Mouse (Mus musculus): ENCODE measurements around the gene Amotl1. TPM values are rescaled to one million over a fixed set of nuclear protein-coding genes. Genes with fewer than 3 reads are reported as not detected.
"Not testable (repeated sequence)": the region's sequence is repeated elsewhere in the genome, so short reads cannot be mapped to it uniquely, and the experiment has no call there.

The Amotl1 gene
- total RNA-seq (2022), result 10 to 100 TPM; 15.0 to 18.9 (median 17.4) TPM

- DNase-seq (ENCODE audit: low spot score in 2 of 2), result no peak
These were observed at the start of gene Amotl1 for GRCm38 (mm10) chr9:14644956-14645355. Gene Amotl1, minus strand, starts transcription at chr9:14645056.

- no peak for DNase-seq (ENCODE audit: low spot score in 2 of 2)
These were observed 44.7 kb upstream of the Amotl1 start for GRCm38 (mm10) chr9:14689376-14690108.

GRCm38 (mm10) chr9:14684363-14684762, 39.5 kb upstream of the Amotl1 start:
- no peak for DNase-seq (ENCODE audit: low spot score in 2 of 2)

- DNase-seq (ENCODE audit: low spot score in 2 of 2), result no peak
These were observed 37.9 kb upstream of the Amotl1 start for GRCm38 (mm10) chr9:14682741-14683140.

- DNase-seq (ENCODE audit: low spot score in 2 of 2), result no peak
These were observed 35.7 kb upstream of the Amotl1 start for GRCm38 (mm10) chr9:14680584-14680983.

- DNase-seq (ENCODE audit: low spot score in 2 of 2), result no peak
These were observed 31.1 kb upstream of the Amotl1 start for GRCm38 (mm10) chr9:14675707-14676691.

GRCm38 (mm10) chr9:14674506-14674905, 29.6 kb upstream of the Amotl1 start:
- no peak for DNase-seq (ENCODE audit: low spot score in 2 of 2)

GRCm38 (mm10) chr9:14673109-14673508, 28.3 kb upstream of the Amotl1 start:
- no peak for DNase-seq (ENCODE audit: low spot score in 2 of 2)

- DNase-seq (ENCODE audit: low spot score in 2 of 2), result not testable (repeated sequence)
These were observed 27.1 kb upstream of the Amotl1 start for GRCm38 (mm10) chr9:14671965-14672364.

GRCm38 (mm10) chr9:14668382-14668781, 23.5 kb upstream of the Amotl1 start:
- no peak for DNase-seq (ENCODE audit: low spot score in 2 of 2)

- DNase-seq (ENCODE audit: low spot score in 2 of 2), result no peak
These were observed 21.2 kb upstream of the Amotl1 start for GRCm38 (mm10) chr9:14666071-14666470.

GRCm38 (mm10) chr9:14663591-14663990, 18.7 kb upstream of the Amotl1 start:
- no peak for DNase-seq (ENCODE audit: low spot score in 2 of 2)

- no peak for DNase-seq (ENCODE audit: low spot score in 2 of 2)
These were observed 18.0 kb upstream of the Amotl1 start for GRCm38 (mm10) chr9:14662876-14663275.

GRCm38 (mm10) chr9:14662138-14662537, 17.3 kb upstream of the Amotl1 start:
- DNase-seq (ENCODE audit: low spot score in 2 of 2), result no peak

GRCm38 (mm10) chr9:14657926-14658325, 13.1 kb upstream of the Amotl1 start:
- DNase-seq (ENCODE audit: low spot score in 2 of 2), result no peak

- no peak for DNase-seq (ENCODE audit: low spot score in 2 of 2)
These were observed 9.2 kb upstream of the Amotl1 start for GRCm38 (mm10) chr9:14654010-14654409.

GRCm38 (mm10) chr9:14652761-14653160, 7.9 kb upstream of the Amotl1 start:
- DNase-seq (ENCODE audit: low spot score in 2 of 2), result no peak

GRCm38 (mm10) chr9:14647849-14648248, 3.0 kb upstream of the Amotl1 start:
- no peak for DNase-seq (ENCODE audit: low spot score in 2 of 2)

- DNase-seq (ENCODE audit: low spot score in 2 of 2), result no peak
These were observed 1.8 kb upstream of the Amotl1 start for GRCm38 (mm10) chr9:14646641-14647040.

- DNase-seq (ENCODE audit: low spot score in 2 of 2), result no peak
These were observed 1.2 kb upstream of the Amotl1 start for GRCm38 (mm10) chr9:14646061-14646460.

GRCm38 (mm10) chr9:14643328-14643727, 1.5 kb downstream of the Amotl1 start:
- no peak for DNase-seq (ENCODE audit: low spot score in 2 of 2)
